Mouse (Mus musculus) neural tube, embryonic 11.5 days (tissue): Measurements from ENCODE around the gene Tk2. TPM values are rescaled to one million over a fixed set of nuclear protein-coding genes. Genes with fewer than 3 reads are reported as not detected.

Experiments
- ATAC-seq: fragments of 200-750 bp; cut with Nextera tagmentation; 2 replicates; pipeline ENCODE4 v1.8.0; 2017; ENCODE audit warnings: moderate number of reproducible peaks, mild to moderate bottlenecking, moderate TSS enrichment, moderate library complexity; ENCODE audit not compliant: insufficient read depth, low FRiP score, low TSS enrichment
- DNase-seq: peaks from one replicate; pipeline ENCODE4 v3.0.0-alpha.2; 2015; ENCODE audit warnings: low spot score
- H3K27ac ChIP-seq: fragments of 300-500 bp; sonication (generic); 2 replicates; pipeline ENCODE4 v1.5.1; 2014; ENCODE audit warnings: low read depth, mild to moderate bottlenecking, low read length
- H3K27me3 ChIP-seq: fragments of 300-500 bp; sonication (generic); 2 replicates; pipeline ENCODE4 v1.6.1; 2014; ENCODE audit warnings: mild to moderate bottlenecking, low read length, mixed read lengths; ENCODE audit not compliant: control insufficient read depth, insufficient read depth
- H3K36me3 ChIP-seq: fragments of 300-500 bp; sonication (generic); 2 replicates; pipeline ENCODE4 v1.6.1; 2014; ENCODE audit warnings: mild to moderate bottlenecking, low read length, moderate library complexity, mixed read lengths; ENCODE audit not compliant: control insufficient read depth, insufficient read depth
- H3K4me1 ChIP-seq: fragments of 300-500 bp; sonication (generic); 2 replicates; pipeline ENCODE4 v1.6.1; 2014; ENCODE audit warnings: low read length, mixed read lengths; ENCODE audit not compliant: control insufficient read depth, insufficient read depth
- H3K4me2 ChIP-seq: fragments of 300-500 bp; sonication (generic); 2 replicates; pipeline ENCODE4 v1.6.1; 2014; ENCODE audit warnings: low read depth, mild to moderate bottlenecking, moderate library complexity
- H3K4me3 ChIP-seq: fragments of 300-500 bp; sonication (generic); 2 replicates; pipeline ENCODE4 v1.5.1; 2014; ENCODE audit warnings: low read depth, low read length
- H3K9ac ChIP-seq: fragments of 300-500 bp; sonication (generic); 2 replicates; pipeline ENCODE4 v1.6.1; 2014; ENCODE audit warnings: mild to moderate bottlenecking, low read length
- H3K9me3 ChIP-seq: fragments of 300-500 bp; sonication (generic); 2 replicates; pipeline ENCODE4 v1.6.1; 2016; ENCODE audit warnings: low read length; ENCODE audit not compliant: control insufficient read depth
- WGBS: fragments of 180-500 bp; shearing (Covaris S2); extraction: QIAGEN DNeasy Blood & Tissue Kit; methylation state at CpG from one replicate; pipeline ENCODE4 v1.1.7; 2014; 5-methylcytosine and 5-hydroxymethylcytosine counted together
- polyA plus RNA-seq: library from polyadenylated mRNA; unstranded; fragments of >200 nt; fragmentation: Nextera tagmentation; extraction: Ambion mirVana; gene quantifications from 2 replicates; pipeline ENCODE4 v1.2.1, GENCODE M21; 2014

The Tk2 gene
- polyA plus RNA-seq, 1 experiment from 2014 or later: 36.4 TPM

GRCm38 (mm10) chr8:104250439-104251367, 2.3 kb upstream of the Tk2 start, which contains the start of gene Cklf:
Gene Cklf, plus strand, starts transcription at chr8:104250861.
- H3K4me3 ChIP-seq: peak within 1 kb of the TSS; percentile 65
- H3K9ac ChIP-seq: peak within 1 kb of the TSS; percentile 69
- no peaks in the 10 kb centered on the region for H3K9me3 ChIP-seq
- peaks cover 8% of the 10 kb centered on the region; the same call in 1 of the 2 replicates for H3K4me1 ChIP-seq
- no peaks in the 10 kb centered on the region for H3K27me3 ChIP-seq
- 4% methylated on average over 41 of the region's 41 CpGs for WGBS
- ATAC-seq (peak; percentile 85), DNase-seq (peak; percentile 96)
- 0 out of 2 replicates have a peak within 1 kb of the TSS, but pooled peaks have one; percentile 11 for H3K27ac ChIP-seq
- no peaks in the 10 kb centered on the region for H3K36me3 ChIP-seq
- peak within 1 kb of the TSS; percentile 74 for H3K4me2 ChIP-seq

GRCm38 (mm10) chr8:104249442-104249996, 1.2 kb upstream of the Tk2 start:
- no peak for DNase-seq
- ATAC-seq: no peak
- no peak overlapping the region for H3K27ac ChIP-seq
- no peak overlapping the region for H3K9ac ChIP-seq
- H3K4me1 ChIP-seq: peaks cover 8% of the 10 kb centered on the region; the same call in 1 of the 2 replicates
- H3K4me3 ChIP-seq: no peak overlapping the region
- no peak overlapping the region for H3K4me2 ChIP-seq
- no peaks in the 10 kb centered on the region for H3K27me3 ChIP-seq
- 88% methylated on average over 7 of the region's 7 CpGs for WGBS
- no peaks in the 10 kb centered on the region for H3K36me3 ChIP-seq
- H3K9me3 ChIP-seq: no peaks in the 10 kb centered on the region

DNA sequence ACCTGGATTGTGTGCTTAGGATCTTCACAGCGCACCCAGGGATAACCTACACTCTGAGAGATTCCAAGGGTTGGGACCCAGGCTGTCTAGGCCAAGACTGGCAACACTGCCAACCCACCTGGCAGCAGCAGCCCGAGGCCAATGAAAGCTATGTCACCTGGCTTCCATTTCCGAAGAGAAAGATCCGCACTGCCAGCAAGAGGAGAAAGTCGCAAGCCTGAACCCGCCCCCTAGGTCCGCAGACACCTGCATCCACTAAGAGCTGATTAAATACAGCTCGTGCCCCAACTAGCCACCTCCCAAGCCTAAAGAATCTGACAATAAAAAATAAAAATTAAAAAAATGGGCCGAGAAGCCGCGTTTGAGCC, 466 bp downstream of the Tk2 start:
- Histone ChIP-seq H3K4me1 (peaks cover 8% of the 10 kb centered on the region; the same call in 1 of the 2 replicates), H3K4me3 (peak overlapping the region; percentile 88), H3K36me3 (no peaks in the 10 kb centered on the region), H3K27me3 (no peaks in the 10 kb centered on the region), H3K9ac (peak overlapping the region; percentile 86), H3K4me2 (peak overlapping the region; percentile 77), H3K27ac (no peak overlapping the region), H3K9me3 (no peaks in the 10 kb centered on the region)
- DNase-seq (no peak), ATAC-seq (no peak)
- 5% methylated on average over 11 of the region's 11 CpGs for WGBS

GRCm38 (mm10) chr8:104247054-104247907, 1.1 kb downstream of the Tk2 start:
- Histone ChIP-seq H3K4me2 (peak overlapping the region; percentile 77), H3K27ac (no peak overlapping the region), H3K4me3 (peak overlapping the region; percentile 88), H3K36me3 (no peaks in the 10 kb centered on the region), H3K4me1 (peaks cover 8% of the 10 kb centered on the region; the same call in 1 of the 2 replicates), H3K9me3 (no peaks in the 10 kb centered on the region), H3K27me3 (no peaks in the 10 kb centered on the region), H3K9ac (no peak overlapping the region; the same call in 1 of the 2 replicates)
- WGBS: 70% methylated on average over 22 of the region's 22 CpGs
- ATAC-seq (no peak), DNase-seq (no peak)

DNA sequence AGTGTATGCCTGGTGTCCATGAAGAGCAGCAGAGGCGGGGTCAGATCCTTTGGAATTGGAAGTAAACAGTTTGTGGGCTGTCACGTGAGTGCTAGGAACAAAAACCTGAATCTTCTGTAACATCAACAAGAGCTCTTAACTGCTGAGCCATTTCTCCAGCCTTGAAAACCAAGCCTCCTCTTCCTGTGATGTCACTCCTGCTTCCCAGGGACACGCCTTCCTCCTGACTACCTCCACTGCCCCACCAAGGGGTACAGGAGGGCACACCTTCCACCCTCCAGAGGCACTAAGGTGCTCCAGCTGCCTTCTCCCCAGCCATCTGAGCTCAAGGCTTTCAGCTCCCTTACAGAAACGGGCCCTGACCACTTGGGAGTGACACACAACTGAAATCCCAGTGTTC, 1.7 kb downstream of the Tk2 start:
- no peaks in the 10 kb centered on the region for H3K36me3 ChIP-seq
- H3K4me3 ChIP-seq: no peak overlapping the region
- H3K4me2 ChIP-seq: no peak overlapping the region
- WGBS: 83% methylated on average over 4 of the region's 4 CpGs
- H3K27ac ChIP-seq: no peak overlapping the region
- H3K9ac ChIP-seq: no peak overlapping the region
- DNase-seq (no peak), ATAC-seq (no peak)
- H3K9me3 ChIP-seq: no peaks in the 10 kb centered on the region
- peaks cover 6% of the 10 kb centered on the region; the same call in 1 of the 2 replicates for H3K4me1 ChIP-seq
- H3K27me3 ChIP-seq: no peaks in the 10 kb centered on the region

DNA sequence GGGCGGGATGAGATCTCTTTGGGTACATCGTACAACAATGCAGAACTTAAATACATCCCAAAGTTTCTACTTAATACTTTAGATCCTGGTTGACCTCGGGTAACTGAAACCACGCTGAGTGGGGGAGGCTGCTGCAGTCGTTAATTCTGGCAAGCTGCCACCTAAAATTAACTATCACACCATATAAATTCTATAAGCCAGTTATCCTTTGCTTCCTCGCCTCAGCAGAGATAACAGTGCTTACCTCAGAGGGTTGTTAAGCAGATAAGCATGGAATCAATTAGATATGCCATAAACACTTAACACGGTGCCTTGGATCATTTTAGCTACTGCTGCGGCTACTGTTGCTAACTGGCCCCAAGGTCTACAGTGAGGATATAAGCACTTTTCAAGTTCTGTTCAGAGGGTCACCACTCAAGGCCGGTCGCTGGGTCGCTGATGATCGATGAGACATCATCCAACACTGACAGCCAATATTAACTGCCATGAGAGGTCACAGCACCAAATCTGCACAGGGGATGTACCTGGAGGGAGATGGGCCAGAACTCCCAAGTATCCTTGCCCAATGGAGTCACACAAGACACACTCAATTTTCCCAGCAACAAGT, 6.2 kb downstream of the Tk2 start:
- no peak overlapping the region for H3K4me2 ChIP-seq
- ATAC-seq (no peak), DNase-seq (no peak)
- no peak overlapping the region for H3K9ac ChIP-seq
- H3K4me1 ChIP-seq: no peaks in the 10 kb centered on the region
- H3K27me3 ChIP-seq: no peaks in the 10 kb centered on the region
- WGBS: 87% methylated on average over 12 of the region's 12 CpGs
- no peak overlapping the region for H3K4me3 ChIP-seq
- H3K36me3 ChIP-seq: peaks cover 4% of the 10 kb centered on the region
- H3K27ac ChIP-seq: no peak overlapping the region
- no peaks in the 10 kb centered on the region for H3K9me3 ChIP-seq

DNA sequence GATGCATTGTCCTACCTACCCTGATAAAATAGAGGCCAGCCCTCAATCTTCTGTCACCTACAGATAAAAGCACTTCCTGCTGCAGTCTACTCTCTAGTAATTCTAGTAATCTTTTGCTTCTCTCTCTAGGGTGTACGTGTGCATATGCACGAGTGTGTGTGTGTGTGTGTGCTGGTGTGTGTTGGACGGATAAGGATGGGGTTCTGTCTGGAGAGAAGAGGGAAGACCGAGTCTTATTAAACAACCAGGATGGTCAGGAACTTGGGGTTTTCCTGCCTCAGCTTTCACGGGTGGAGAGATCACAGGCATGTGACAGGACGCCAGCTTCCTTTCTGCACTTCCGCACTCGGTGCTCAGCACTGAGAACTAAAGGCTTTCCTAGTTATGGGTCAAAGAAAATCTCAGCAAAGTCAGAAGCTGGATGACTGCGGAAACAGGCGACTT, 8.9 kb downstream of the Tk2 start:
- H3K4me2 ChIP-seq: no peak overlapping the region
- no peaks in the 10 kb centered on the region for H3K4me1 ChIP-seq
- H3K4me3 ChIP-seq: no peak overlapping the region
- no peak overlapping the region for H3K27ac ChIP-seq
- no peaks in the 10 kb centered on the region for H3K27me3 ChIP-seq
- H3K9me3 ChIP-seq: no peaks in the 10 kb centered on the region
- ATAC-seq (no peak), DNase-seq (no peak)
- WGBS: 91% methylated on average over 10 of the region's 10 CpGs
- no peak overlapping the region for H3K9ac ChIP-seq
- H3K36me3 ChIP-seq: peaks cover 7% of the 10 kb centered on the region

GRCm38 (mm10) chr8:104234573-104234972, 13.8 kb downstream of the Tk2 start:
- H3K9ac ChIP-seq: no peak overlapping the region
- peaks cover 8% of the 10 kb centered on the region for H3K36me3 ChIP-seq
- no peaks in the 10 kb centered on the region for H3K27me3 ChIP-seq
- H3K4me1 ChIP-seq: no peaks in the 10 kb centered on the region
- no peak overlapping the region for H3K4me2 ChIP-seq
- 46% methylated on average over 6 of the region's 6 CpGs for WGBS
- H3K27ac ChIP-seq: no peak overlapping the region
- no peaks in the 10 kb centered on the region for H3K9me3 ChIP-seq
- no peak overlapping the region for H3K4me3 ChIP-seq
- ATAC-seq: peak; percentile 35; the same call in 1 of the 2 replicates
- peak; percentile 31 for DNase-seq
